Mouse (Mus musculus) forebrain, embryonic 11.5 days (tissue): ENCODE results near the gene Specc1. TPM values are rescaled to one million over a fixed set of nuclear protein-coding genes. Genes with fewer than 3 reads are reported as not detected.

Experiments used
- ATAC-seq: fragments of 200-750 bp; cut with Nextera tagmentation; replicated peaks from 2 replicates; pipeline ENCODE4 v1.8.0; 2017; ENCODE audit warnings: moderate TSS enrichment; ENCODE audit not compliant: low FRiP score
- DNase-seq: peaks from one replicate; pipeline ENCODE4 v3.0.0-alpha.2; 2017; ENCODE audit warnings: low spot score
- H3K27ac ChIP-seq: fragments of 300-500 bp; sonication (generic); 2 replicates; pipeline ENCODE4 v1.5.1; 2014; ENCODE audit warnings: low read depth, low read length
- H3K27me3 ChIP-seq: fragments of 300-500 bp; sonication (generic); 2 replicates; pipeline ENCODE4 v1.6.1; 2014; ENCODE audit warnings: mild to moderate bottlenecking, low read length, mixed read lengths; ENCODE audit not compliant: control insufficient read depth, insufficient read depth
- H3K36me3 ChIP-seq: fragments of 300-500 bp; sonication (generic); 2 replicates; pipeline ENCODE4 v1.6.1; 2014; ENCODE audit warnings: mild to moderate bottlenecking, low read length, moderate library complexity, mixed read lengths; ENCODE audit not compliant: control insufficient read depth, insufficient read depth
- H3K4me1 ChIP-seq: fragments of 300-500 bp; sonication (generic); replicated peaks from 2 replicates; pipeline ENCODE4 v1.6.1; 2014; ENCODE audit warnings: low read length, mixed read lengths; ENCODE audit not compliant: control insufficient read depth, insufficient read depth
- H3K4me2 ChIP-seq: fragments of 300-500 bp; sonication (generic); 2 replicates; pipeline ENCODE4 v1.6.1; 2014; ENCODE audit warnings: low read depth, mild to moderate bottlenecking, low read length, moderate library complexity, mixed read lengths; ENCODE audit not compliant: severe bottlenecking
- H3K4me3 ChIP-seq: fragments of 300-500 bp; sonication (generic); 2 replicates; pipeline ENCODE4 v1.5.1; 2014; ENCODE audit warnings: low read depth, low read length
- H3K9ac ChIP-seq: fragments of 300-500 bp; sonication (generic); 2 replicates; pipeline ENCODE4 v1.6.1; 2014; ENCODE audit warnings: low read length
- H3K9me3 ChIP-seq: fragments of 300-500 bp; sonication (generic); 2 replicates; pipeline ENCODE4 v1.6.1; 2016; ENCODE audit warnings: low read length, mixed read lengths; ENCODE audit not compliant: control insufficient read depth
- WGBS: fragments of 180-500 bp; shearing (Covaris S2); extraction: QIAGEN DNeasy Blood & Tissue Kit; methylation state at CpG from one replicate; pipeline ENCODE4 v1.1.7; 2014; 5-methylcytosine and 5-hydroxymethylcytosine counted together
- polyA plus RNA-seq: library from polyadenylated mRNA; unstranded; fragments of >200 nt; fragmentation: Nextera tagmentation; extraction: Ambion mirVana; gene quantifications from 2 replicates; pipeline ENCODE4 v1.2.1, GENCODE M21; 2014

The Specc1 gene
- polyA plus RNA-seq, 1 experiment from 2014 or later: 20.2 TPM

- H3K4me1 ChIP-seq: no peaks in the 10 kb centered on the region
- no peaks in the 10 kb centered on the region for H3K27me3 ChIP-seq
- no peaks in the 10 kb centered on the region for H3K36me3 ChIP-seq
- H3K4me2 ChIP-seq: no peak overlapping the region
- no peaks in the 10 kb centered on the region for H3K9me3 ChIP-seq
- ATAC-seq: no peak
- 90% methylated on average over 12 of the region's 12 CpGs for WGBS
- H3K4me3 ChIP-seq: no peak overlapping the region
- no peak overlapping the region for H3K9ac ChIP-seq
- no peak for DNase-seq
- no peak overlapping the region for H3K27ac ChIP-seq
These were observed 43.5 kb downstream of the Specc1 start for GRCm38 (mm10) chr11:62000099-62000498.

GRCm38 (mm10) chr11:62001977-62002376 lies 45.4 kb downstream of the Specc1 start:
- WGBS: 77% methylated on average over 4 of the region's 4 CpGs

GRCm38 (mm10) chr11:62004881-62005240 lies 48.3 kb downstream of the Specc1 start:
- no peak overlapping the region for H3K4me3 ChIP-seq
- H3K9me3 ChIP-seq: no peaks in the 10 kb centered on the region
- no peak overlapping the region for H3K9ac ChIP-seq
- H3K4me1 ChIP-seq: no peaks in the 10 kb centered on the region
- WGBS: 69% methylated on average over 6 of the region's 6 CpGs
- no peak for ATAC-seq
- H3K36me3 ChIP-seq: no peaks in the 10 kb centered on the region
- DNase-seq: no peak
- no peak overlapping the region for H3K27ac ChIP-seq
- H3K27me3 ChIP-seq: no peaks in the 10 kb centered on the region
- no peak overlapping the region for H3K4me2 ChIP-seq

More at GRCm38 (mm10) chr11:62001977-62002376, 45.4 kb downstream of the Specc1 start:
- Histone ChIP-seq H3K4me2 (no peak overlapping the region), H3K36me3 (no peaks in the 10 kb centered on the region), H3K27ac (no peak overlapping the region), H3K4me1 (no peaks in the 10 kb centered on the region), H3K9ac (no peak overlapping the region), H3K27me3 (no peaks in the 10 kb centered on the region), H3K4me3 (no peak overlapping the region), H3K9me3 (no peaks in the 10 kb centered on the region)
- ATAC-seq: no peak
- DNase-seq: no peak

- H3K27me3 ChIP-seq: no peaks in the 10 kb centered on the region
- DNase-seq (no peak), ATAC-seq (no peak)
- no peak overlapping the region for H3K9ac ChIP-seq
- H3K27ac ChIP-seq: no peak overlapping the region
- H3K4me2 ChIP-seq: no peak overlapping the region
- H3K4me3 ChIP-seq: no peak overlapping the region
- no peaks in the 10 kb centered on the region for H3K4me1 ChIP-seq
- 65% methylated on average over 14 of the region's 14 CpGs for WGBS
- no peaks in the 10 kb centered on the region for H3K9me3 ChIP-seq
- H3K36me3 ChIP-seq: no peaks in the 10 kb centered on the region
These were observed 48.8 kb downstream of the Specc1 start for GRCm38 (mm10) chr11:62005241-62005910.

GRCm38 (mm10) chr11:62005911-62006260 lies 49.3 kb downstream of the Specc1 start:
- Histone ChIP-seq H3K27me3 (no peaks in the 10 kb centered on the region), H3K4me2 (no peak overlapping the region), H3K9me3 (no peaks in the 10 kb centered on the region), H3K36me3 (no peaks in the 10 kb centered on the region), H3K4me1 (no peaks in the 10 kb centered on the region), H3K9ac (no peak overlapping the region), H3K4me3 (no peak overlapping the region), H3K27ac (no peak overlapping the region)
- ATAC-seq (no peak), DNase-seq (no peak)
- 81% methylated on average over 5 of the region's 5 CpGs for WGBS

GRCm38 (mm10) chr11:62006680-62007079 lies 50.1 kb downstream of the Specc1 start:
- WGBS: 65% methylated on average over 5 of the region's 5 CpGs
- no peaks in the 10 kb centered on the region for H3K36me3 ChIP-seq
- H3K27me3 ChIP-seq: no peaks in the 10 kb centered on the region
- no peak overlapping the region for H3K4me2 ChIP-seq
- ATAC-seq (no peak), DNase-seq (no peak)
- H3K4me3 ChIP-seq: no peak overlapping the region
- no peak overlapping the region for H3K27ac ChIP-seq
- no peak overlapping the region for H3K9ac ChIP-seq
- H3K9me3 ChIP-seq: no peaks in the 10 kb centered on the region
- H3K4me1 ChIP-seq: no peaks in the 10 kb centered on the region

- H3K4me2 ChIP-seq: no peak overlapping the region
- no peak overlapping the region for H3K9ac ChIP-seq
- no peak overlapping the region for H3K27ac ChIP-seq
- H3K27me3 ChIP-seq: no peaks in the 10 kb centered on the region
- H3K4me3 ChIP-seq: no peak overlapping the region
- H3K36me3 ChIP-seq: no peaks in the 10 kb centered on the region
- no peaks in the 10 kb centered on the region for H3K9me3 ChIP-seq
- WGBS: 53% methylated on average over 9 of the region's 9 CpGs
- DNase-seq: no peak
- ATAC-seq: no peak
- H3K4me1 ChIP-seq: no peaks in the 10 kb centered on the region
These were observed 51.4 kb downstream of the Specc1 start for GRCm38 (mm10) chr11:62007984-62008383.

- whole genome bisulfite sequencing: 68% methylated on average over 16 of the region's 16 CpGs
- no peak for DNase-seq
These were observed 54.2 kb downstream of the Specc1 start for GRCm38 (mm10) chr11:62010625-62011231.

GRCm38 (mm10) chr11:62012039-62012438 lies 55.5 kb downstream of the Specc1 start:
- Histone ChIP-seq H3K27me3 (no peaks in the 10 kb centered on the region), H3K4me3 (no peak overlapping the region), H3K9ac (no peak overlapping the region), H3K27ac (no peak overlapping the region), H3K9me3 (no peaks in the 10 kb centered on the region), H3K4me2 (no peak overlapping the region), H3K36me3 (no peaks in the 10 kb centered on the region), H3K4me1 (0 out of 2 replicates have a peak, but pooled peaks cover 2% of the 10 kb centered on the region)
- WGBS: 92% methylated on average over 6 of the region's 6 CpGs
- DNase-seq (no peak), ATAC-seq (no peak)

More at GRCm38 (mm10) chr11:62010625-62011231, 54.2 kb downstream of the Specc1 start:
- Histone ChIP-seq H3K4me1 (0 out of 2 replicates have a peak, but pooled peaks cover 2% of the 10 kb centered on the region), H3K9ac (no peak overlapping the region), H3K27ac (no peak overlapping the region), H3K27me3 (no peaks in the 10 kb centered on the region), H3K9me3 (no peaks in the 10 kb centered on the region), H3K4me3 (no peak overlapping the region), H3K4me2 (no peak overlapping the region), H3K36me3 (no peaks in the 10 kb centered on the region)
- no peak for ATAC-seq
